Mouse (Mus musculus) forebrain, embryonic 16.5 days (tissue): ENCODE results near the gene Slc25a29. TPM values are rescaled to one million over a fixed set of nuclear protein-coding genes. Genes with fewer than 3 reads are reported as not detected.
A peak's percentile ranks its signal among the peaks of the same experiment; 100 is the strongest.

Experiments used
- ATAC-seq: fragments of 200-750 bp; cut with Nextera tagmentation; 2 replicates; pipeline ENCODE4 v1.8.0; 2017; ENCODE audit warnings: mild to moderate bottlenecking, moderate library complexity
- H3K27ac ChIP-seq: fragments of 300-500 bp; sonication (generic); 2 replicates; pipeline ENCODE4 v1.5.1; 2014; ENCODE audit warnings: low read length, control low read depth
- H3K27me3 ChIP-seq: fragments of 300-500 bp; sonication (generic); replicated peaks from 2 replicates; pipeline ENCODE4 v1.6.1; 2014; ENCODE audit warnings: low read length; ENCODE audit not compliant: control insufficient read depth, insufficient read depth
- H3K36me3 ChIP-seq: fragments of 300-500 bp; sonication (generic); 2 replicates; pipeline ENCODE4 v1.6.1; 2014; ENCODE audit not compliant: control insufficient read depth, insufficient read depth
- H3K4me1 ChIP-seq: fragments of 300-500 bp; sonication (generic); replicated peaks from 2 replicates; pipeline ENCODE4 v1.6.1; 2014; ENCODE audit warnings: low read length; ENCODE audit not compliant: control insufficient read depth, insufficient read depth
- H3K4me2 ChIP-seq: fragments of 300-500 bp; sonication (generic); 2 replicates; pipeline ENCODE4 v1.6.1; 2014; ENCODE audit warnings: mild to moderate bottlenecking, low read length, control low read depth
- H3K4me3 ChIP-seq: fragments of 300-500 bp; sonication (generic); replicated peaks from 2 replicates; pipeline ENCODE4 v1.5.1; 2014; ENCODE audit warnings: mild to moderate bottlenecking, low read length, control low read depth
- H3K9ac ChIP-seq: fragments of 300-500 bp; sonication (generic); replicated peaks from 2 replicates; pipeline ENCODE4 v1.6.1; 2014; ENCODE audit warnings: low read depth, low read length, control low read depth
- H3K9me3 ChIP-seq: fragments of 300-500 bp; sonication (generic); 2 replicates; pipeline ENCODE4 v1.6.1; 2016; ENCODE audit warnings: low read length; ENCODE audit not compliant: control insufficient read depth
- WGBS: fragments of 180-500 bp; shearing (Covaris S2); extraction: QIAGEN DNeasy Blood & Tissue Kit; methylation state at CpG from one replicate; pipeline ENCODE4 v1.1.7; 2014; 5-methylcytosine and 5-hydroxymethylcytosine counted together
- polyA plus RNA-seq: library from polyadenylated mRNA; unstranded; fragments of >200 nt; fragmentation: Nextera tagmentation; extraction: Ambion mirVana; gene quantifications from 2 replicates; pipeline ENCODE4 v1.2.1, GENCODE M21; 2015

Slc25a29 gene
- 27.6 and 28.6 TPM in 2 replicates for polyA plus RNA-seq

DNA sequence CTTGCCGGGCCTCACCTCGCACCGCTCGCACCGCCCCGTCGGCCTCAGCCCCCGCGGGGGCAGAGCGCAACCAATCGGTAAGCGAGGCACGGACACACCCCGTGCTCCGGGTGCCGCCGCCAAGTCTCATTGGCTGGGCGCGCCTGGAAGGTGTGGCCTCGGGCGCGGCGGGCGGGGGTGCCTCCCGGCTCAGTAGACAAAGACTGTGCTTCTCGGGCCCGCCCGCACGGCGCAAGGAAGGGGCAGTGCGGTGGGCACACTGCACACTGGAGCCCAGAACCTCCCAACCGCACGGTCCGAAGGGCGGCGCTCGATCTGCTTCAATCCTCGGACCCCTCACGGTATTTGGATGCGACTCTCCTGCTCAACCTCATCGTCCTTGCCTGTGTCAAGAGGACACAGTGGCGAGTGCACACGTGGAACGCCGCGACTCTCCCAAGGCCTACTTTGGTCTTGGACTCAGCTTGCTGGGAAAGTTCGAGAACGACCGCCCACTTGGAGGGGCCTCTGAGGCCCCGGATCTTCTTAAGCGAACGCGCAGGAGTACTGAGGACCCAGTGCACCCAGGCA is at the start of gene Slc25a29, which contains the start of gene Slc25a47:
Gene Slc25a29 (minus strand): TSS at position 44 of the 570 bp plus-strand sequence.
Gene Slc25a47 (plus strand): TSS at position 207 of the 570 bp plus-strand sequence.
- H3K4me3 ChIP-seq, result peak within 1 kb of the TSS; percentile 93
- H3K27ac ChIP-seq, result peak within 1 kb of the TSS; percentile 83
- no peaks in the 10 kb centered on the region for H3K9me3 ChIP-seq
- ATAC-seq, result peak; percentile 99
- no peaks in the 10 kb centered on the region for H3K27me3 ChIP-seq
- WGBS, result under 1% methylated on average over 50 of the region's 53 CpGs
- H3K4me2 ChIP-seq, result peak within 1 kb of the TSS; percentile 88
- peaks cover 46% of the 10 kb centered on the region for H3K4me1 ChIP-seq
- H3K9ac ChIP-seq, result peak within 1 kb of the TSS; percentile 84
- H3K36me3 ChIP-seq, result no peaks in the 10 kb centered on the region

DNA sequence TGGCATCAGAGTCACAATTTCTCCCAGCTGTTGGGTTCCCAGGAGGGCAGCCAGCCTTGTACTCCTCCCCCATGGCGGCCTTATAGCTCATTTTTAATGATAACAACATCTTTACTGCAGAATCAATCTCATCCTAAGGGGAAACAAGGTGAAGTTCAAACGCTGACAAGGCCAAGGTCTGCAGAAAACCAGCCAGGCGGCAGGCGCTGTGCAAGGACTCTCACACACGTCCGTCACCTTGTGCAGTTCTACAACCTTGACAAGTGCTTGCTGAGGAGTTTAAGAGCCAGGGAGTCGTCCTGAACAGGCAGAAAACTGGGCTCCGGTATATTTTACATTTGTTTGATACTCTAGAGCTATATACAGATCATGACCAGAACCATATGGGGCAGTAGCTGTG is 47.1 kb upstream of the Slc25a29 start:
- Histone ChIP-seq H3K4me1 (no peaks in the 10 kb centered on the region), H3K9me3 (no peaks in the 10 kb centered on the region), H3K27ac (no peak overlapping the region), H3K9ac (no peak overlapping the region), H3K4me2 (no peak overlapping the region), H3K27me3 (no peaks in the 10 kb centered on the region), H3K36me3 (peaks cover 18% of the 10 kb centered on the region; the same call in 1 of the 2 replicates), H3K4me3 (no peak overlapping the region)
- no peak for ATAC-seq
- WGBS, result 89% methylated on average over 8 of the region's 8 CpGs

DNA sequence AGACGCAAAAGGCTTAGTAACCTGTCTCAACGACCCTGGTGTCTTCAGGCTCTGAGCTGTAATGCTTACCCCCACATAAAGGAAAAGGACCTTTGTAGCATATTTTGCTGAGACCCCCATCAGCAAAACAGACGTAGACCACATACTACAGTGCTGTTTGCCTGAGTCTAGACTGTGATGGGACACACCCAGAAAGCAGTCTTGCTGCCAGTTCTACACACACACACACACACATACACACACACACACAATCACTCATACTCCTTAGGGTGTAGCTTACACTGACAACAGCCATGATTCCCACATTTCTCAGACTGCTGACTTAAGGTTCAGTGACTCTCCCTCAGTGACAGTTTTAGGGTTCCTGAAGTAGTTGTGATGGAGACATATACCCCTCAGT is 45.5 kb upstream of the Slc25a29 start:
- Histone ChIP-seq H3K27me3 (no peaks in the 10 kb centered on the region), H3K27ac (no peak overlapping the region), H3K4me1 (no peaks in the 10 kb centered on the region), H3K4me3 (no peak overlapping the region), H3K9me3 (no peaks in the 10 kb centered on the region), H3K36me3 (peaks cover 11% of the 10 kb centered on the region), H3K9ac (no peak overlapping the region), H3K4me2 (no peak overlapping the region)
- no peak for ATAC-seq
- WGBS, result 83% methylated on average over 3 of the region's 3 CpGs

DNA sequence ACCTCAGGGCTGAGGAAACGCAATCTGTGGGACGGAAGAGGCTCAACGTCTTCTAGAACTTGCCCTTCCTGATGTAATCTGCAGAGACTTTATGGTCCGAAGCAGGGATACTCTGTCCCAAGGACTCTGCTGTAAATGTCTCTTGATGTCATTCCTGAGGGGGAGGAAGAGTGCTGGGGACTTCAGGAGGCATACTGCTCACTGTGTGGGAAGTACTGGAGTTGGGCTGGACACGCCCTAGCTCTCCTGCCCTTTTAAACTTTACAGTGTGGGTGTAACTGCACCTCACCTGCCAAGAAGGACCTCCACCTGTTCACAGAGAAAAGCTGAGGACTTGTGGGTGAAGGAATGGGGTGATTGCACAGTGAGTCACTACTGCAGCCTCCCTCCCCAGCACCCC is 44.9 kb upstream of the Slc25a29 start:
- Histone ChIP-seq H3K4me1 (no peaks in the 10 kb centered on the region), H3K9me3 (no peaks in the 10 kb centered on the region), H3K36me3 (peaks cover 8% of the 10 kb centered on the region), H3K4me2 (no peak overlapping the region), H3K27ac (no peak overlapping the region), H3K27me3 (no peaks in the 10 kb centered on the region), H3K4me3 (no peak overlapping the region), H3K9ac (no peak overlapping the region)
- 97% methylated on average over 5 of the region's 5 CpGs for WGBS
- ATAC-seq, result no peak

DNA sequence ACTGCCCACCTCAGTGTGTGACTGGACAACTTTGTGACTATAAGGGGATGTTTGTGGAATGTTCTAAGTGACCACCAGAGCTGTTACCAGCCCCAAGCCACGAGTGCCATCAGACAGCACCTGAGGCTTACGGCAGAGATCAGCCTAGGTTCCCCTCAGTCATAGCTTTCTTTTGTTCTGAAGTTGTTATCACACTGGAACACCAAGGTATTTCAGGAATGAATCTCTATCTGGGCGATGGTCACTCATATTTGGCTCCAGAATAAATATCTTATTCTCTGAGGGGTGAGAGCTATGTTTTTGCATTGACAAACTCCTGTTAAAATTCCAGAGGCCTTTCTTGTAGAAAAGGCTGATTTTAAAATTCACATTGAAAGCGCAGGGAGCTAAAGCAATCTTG is 43.5 kb upstream of the Slc25a29 start:
- Histone ChIP-seq H3K4me1 (no peaks in the 10 kb centered on the region), H3K36me3 (peaks cover 20% of the 10 kb centered on the region), H3K27ac (no peak overlapping the region), H3K27me3 (no peaks in the 10 kb centered on the region), H3K4me3 (no peak overlapping the region), H3K9me3 (no peaks in the 10 kb centered on the region), H3K4me2 (no peak overlapping the region), H3K9ac (no peak overlapping the region)
- 90% methylated on average over 4 of the region's 4 CpGs for WGBS
- ATAC-seq, result no peak

DNA sequence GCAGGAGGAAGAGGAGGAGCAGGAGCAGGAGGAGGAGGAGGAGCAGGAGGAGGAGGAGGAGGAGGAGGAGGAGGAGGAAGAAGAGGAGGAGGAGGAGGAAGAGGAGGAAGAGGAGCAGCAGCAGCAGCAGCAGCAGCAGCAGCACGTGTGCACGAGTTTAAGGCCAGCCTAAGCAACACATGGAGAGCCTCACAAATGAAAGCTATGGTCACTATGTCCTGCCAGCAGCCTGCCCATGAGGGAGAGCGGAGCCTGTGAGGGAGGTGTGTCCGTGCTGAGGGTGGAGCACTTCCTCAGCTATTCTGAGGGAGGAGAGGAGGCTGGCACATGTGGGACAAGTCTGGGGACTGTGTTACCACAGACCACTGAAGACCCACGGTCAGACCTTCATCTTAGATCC is 37.4 kb upstream of the Slc25a29 start:
- WGBS, result 82% methylated on average over 5 of the region's 5 CpGs
- H3K36me3 ChIP-seq, result peaks cover 35% of the 10 kb centered on the region

GRCm38 (mm10) chr12:108869575-108869974 is 33.9 kb upstream of the Slc25a29 start:
- Histone ChIP-seq H3K4me1 (no peaks in the 10 kb centered on the region), H3K27me3 (no peaks in the 10 kb centered on the region), H3K36me3 (peaks cover 37% of the 10 kb centered on the region), H3K9me3 (no peaks in the 10 kb centered on the region), H3K9ac (no peak overlapping the region), H3K4me3 (no peak overlapping the region), H3K4me2 (no peak overlapping the region), H3K27ac (no peak overlapping the region)
- no peak for ATAC-seq
- 69% methylated on average over 2 of the region's 2 CpGs for WGBS

More for the DNA sequence above, 37.4 kb upstream of the Slc25a29 start:
- Histone ChIP-seq H3K9me3 (no peaks in the 10 kb centered on the region), H3K4me2 (no peak overlapping the region), H3K27me3 (no peaks in the 10 kb centered on the region), H3K9ac (no peak overlapping the region), H3K27ac (no peak overlapping the region), H3K4me3 (no peak overlapping the region), H3K4me1 (no peaks in the 10 kb centered on the region)
- no peak for ATAC-seq

GRCm38 (mm10) chr12:108865007-108865494 is 29.4 kb upstream of the Slc25a29 start:
- Histone ChIP-seq H3K36me3 (peaks cover 42% of the 10 kb centered on the region), H3K4me1 (no peaks in the 10 kb centered on the region), H3K9ac (no peak overlapping the region), H3K27ac (no peak overlapping the region), H3K4me3 (no peak overlapping the region), H3K9me3 (no peaks in the 10 kb centered on the region), H3K27me3 (no peaks in the 10 kb centered on the region), H3K4me2 (no peak overlapping the region)
- no peak for ATAC-seq
- 89% methylated on average over 6 of the region's 6 CpGs for WGBS

GRCm38 (mm10) chr12:108858486-108858885 is 22.8 kb upstream of the Slc25a29 start:
- Histone ChIP-seq H3K4me2 (no peak overlapping the region), H3K4me1 (no peaks in the 10 kb centered on the region), H3K9me3 (no peaks in the 10 kb centered on the region), H3K4me3 (no peak overlapping the region), H3K9ac (no peak overlapping the region), H3K36me3 (peaks cover 5% of the 10 kb centered on the region), H3K27me3 (no peaks in the 10 kb centered on the region), H3K27ac (no peak overlapping the region)
- WGBS, result 86% methylated on average over 5 of the region's 5 CpGs
- no peak for ATAC-seq
